Mouse (Mus musculus): ENCODE results near the gene Psmb6.

Gene Psmb6

GRCm38 (mm10) chr11:70525184-70525678 is at the start of gene Psmb6:
TSS of gene Psmb6 (plus strand) at chr11:70525367.
- peak; percentile 99 for DNase-seq

DNA sequence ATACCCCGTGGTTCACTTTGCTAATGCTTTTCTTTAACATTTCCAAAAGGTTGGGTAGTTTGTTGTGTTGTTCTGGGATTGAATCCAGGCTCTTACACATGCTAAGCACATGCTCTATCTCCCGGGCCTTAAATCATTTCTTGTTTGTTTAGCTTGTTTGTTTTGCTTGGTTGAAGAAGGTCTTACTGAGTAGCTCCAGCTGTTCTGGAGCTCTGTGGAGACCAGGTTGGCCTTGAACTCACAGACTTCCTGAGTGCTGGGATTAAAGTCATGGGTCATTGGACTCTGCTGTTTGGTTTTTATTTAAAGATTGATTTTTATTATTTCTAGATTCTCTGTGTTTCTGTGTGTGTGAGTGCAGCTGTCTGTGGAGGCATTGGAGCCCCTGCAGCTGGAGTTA is 39.7 kb upstream of the Psmb6 start:
- DNase-seq = no peak

DNA sequence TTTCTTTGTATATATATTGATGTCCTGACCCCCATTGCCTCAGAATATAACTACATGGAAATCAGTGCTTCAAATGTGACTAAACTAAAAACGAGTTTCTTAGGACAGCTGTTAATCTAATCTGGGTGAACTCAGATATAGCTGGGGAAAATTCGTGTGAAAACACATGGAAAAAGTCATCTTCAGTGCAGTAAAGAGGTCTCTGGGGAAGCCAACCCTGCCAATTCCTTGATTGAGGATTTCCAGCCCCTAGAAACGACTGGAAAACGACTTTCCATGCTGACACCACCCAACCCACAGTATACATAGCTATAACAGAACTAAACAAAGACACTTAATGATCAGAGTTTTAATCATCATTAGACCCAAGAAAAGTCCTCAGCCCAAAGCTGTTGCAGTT is 37.4 kb upstream of the Psmb6 start:
- no peak for DNase-seq

GRCm38 (mm10) chr11:70489138-70489537 is 36.0 kb upstream of the Psmb6 start:
- no peak for DNase-seq

- no peak for DNase-seq
Measured at GRCm38 (mm10) chr11:70489684-70490083, 35.5 kb upstream of the Psmb6 start.

- no peak for DNase-seq
Measured at GRCm38 (mm10) chr11:70499566-70500475, 25.3 kb upstream of the Psmb6 start.

GRCm38 (mm10) chr11:70500476-70500812 is 24.7 kb upstream of the Psmb6 start:
- no peak for DNase-seq

DNA sequence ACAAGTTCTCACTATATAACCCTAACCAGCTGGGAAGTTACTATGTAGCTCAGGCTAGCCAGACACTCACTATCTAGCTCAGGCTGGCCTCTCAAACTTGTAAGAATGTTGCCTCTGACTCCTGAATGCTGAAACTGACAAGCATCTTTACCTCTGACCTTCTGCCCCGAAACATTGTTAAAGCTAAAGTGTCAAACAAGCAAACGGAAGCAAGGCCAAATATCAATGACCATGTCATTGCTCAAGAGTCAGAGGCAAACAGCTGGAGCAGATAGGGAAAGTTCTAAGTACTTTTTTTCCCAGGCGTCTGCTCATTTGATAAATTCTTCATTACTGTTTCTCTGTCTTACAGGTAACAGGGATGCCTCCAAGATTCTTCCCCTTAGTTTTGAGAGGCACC is 23.1 kb upstream of the Psmb6 start:
- DNase-seq = no peak

DNA sequence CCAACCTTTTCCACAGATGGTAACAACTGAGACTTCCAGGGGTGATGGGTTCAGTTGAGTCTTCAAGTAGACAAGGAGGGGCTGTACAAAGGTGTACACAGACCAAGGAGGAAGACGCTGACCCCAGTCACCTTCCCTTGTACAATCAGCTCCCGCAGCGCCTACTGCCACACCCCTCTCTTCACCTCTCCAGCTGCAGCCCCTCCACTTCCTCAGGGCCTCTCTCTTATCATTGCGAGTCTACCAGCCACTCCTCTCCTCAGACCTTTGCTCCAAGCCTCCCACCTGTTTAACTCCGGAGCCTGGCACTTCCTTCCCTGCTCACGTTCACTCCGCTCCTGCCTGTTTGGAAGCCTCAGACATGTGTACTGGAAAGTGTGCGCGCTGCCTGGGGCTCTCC is 20.2 kb upstream of the Psmb6 start, which contains the start of gene Tm4sf5:
Gene Tm4sf5 (plus strand): TSS at position 275 of the 400 bp plus-strand sequence.
- no peak for DNase-seq

DNA sequence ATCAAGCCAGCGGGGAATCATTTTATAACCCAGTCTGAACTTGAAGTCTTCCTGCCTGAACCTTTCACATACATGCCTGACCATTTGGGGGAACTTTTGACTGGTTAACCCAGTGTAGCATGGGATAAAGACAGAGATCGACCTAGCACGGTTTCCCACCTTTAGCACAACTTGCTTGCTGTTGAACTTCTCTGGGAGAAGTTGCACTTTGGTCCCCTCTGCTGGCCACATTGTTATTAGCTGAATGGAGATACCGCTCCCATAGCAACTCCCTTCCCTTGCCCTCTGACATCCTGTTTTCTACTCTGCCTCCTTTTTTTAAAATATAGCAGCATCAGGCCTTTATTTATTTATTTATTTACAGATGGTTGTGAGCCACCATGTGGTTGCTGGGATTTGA is 18.8 kb upstream of the Psmb6 start:
- DNase-seq = peak; percentile 74

- no peak for DNase-seq
Measured at GRCm38 (mm10) chr11:70506962-70507515, 18.1 kb upstream of the Psmb6 start.

GRCm38 (mm10) chr11:70509753-70510564 is 15.2 kb upstream of the Psmb6 start:
- DNase-seq = peak; percentile 66

GRCm38 (mm10) chr11:70511242-70511641 is 13.9 kb upstream of the Psmb6 start:
- DNase-seq = no peak

DNA sequence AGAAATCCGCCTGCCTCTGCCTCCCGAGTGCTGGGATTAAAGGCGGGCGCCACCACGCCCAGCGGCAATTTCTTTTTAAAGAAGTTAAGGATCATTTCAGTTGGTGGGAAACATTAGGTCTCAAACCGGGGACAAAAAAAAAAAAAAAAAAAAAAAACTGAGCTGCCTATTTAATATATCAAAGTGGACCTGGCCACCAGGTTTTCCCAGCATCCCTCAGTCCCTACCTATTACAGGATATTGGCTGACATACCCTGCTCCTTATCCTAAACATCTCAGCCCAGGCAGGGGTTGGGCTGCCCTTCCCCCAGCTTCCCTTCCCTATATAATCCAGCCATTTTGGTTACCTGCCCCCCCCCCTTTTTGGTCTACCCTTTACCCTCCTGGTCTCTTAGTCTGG is 13.3 kb upstream of the Psmb6 start:
- DNase-seq = no peak

DNA sequence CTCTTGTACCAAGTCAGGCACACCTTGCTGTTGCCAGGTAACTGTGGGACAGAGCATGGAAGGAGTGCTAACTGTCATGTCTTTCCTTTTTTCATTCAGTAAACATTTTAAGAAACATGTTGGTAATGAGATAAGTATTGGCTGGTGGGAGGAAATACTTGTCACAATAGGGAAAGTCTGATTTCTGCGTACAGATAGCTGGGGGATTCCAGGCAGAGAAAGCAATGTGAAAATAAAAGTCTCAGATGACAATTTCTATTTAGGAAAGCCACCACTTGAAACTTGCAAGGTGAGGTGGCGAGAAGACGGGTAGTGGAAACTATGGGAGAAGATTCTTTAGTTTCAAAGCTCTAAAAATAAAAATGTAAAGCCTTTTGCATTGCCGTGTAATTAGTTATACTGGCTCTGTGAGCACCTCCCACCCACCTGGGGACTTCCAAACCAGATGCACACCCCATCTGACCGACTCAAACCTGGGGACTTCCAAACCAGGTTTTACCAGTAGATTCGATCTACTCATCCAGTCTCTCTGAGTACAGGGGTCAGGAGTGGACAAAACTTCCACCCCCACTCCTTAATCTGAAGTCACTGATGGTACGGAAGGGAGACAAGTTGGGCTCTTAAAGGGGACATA is 12.3 kb upstream of the Psmb6 start:
- DNase-seq = no peak

GRCm38 (mm10) chr11:70513520-70513919 is 11.6 kb upstream of the Psmb6 start:
- peak; percentile 13 for DNase-seq

GRCm38 (mm10) chr11:70514288-70514687 is 10.9 kb upstream of the Psmb6 start, which contains the start of gene Vmo1:
TSS of gene Vmo1 (minus strand) at chr11:70514616.
- DNase-seq = no peak

GRCm38 (mm10) chr11:70516352-70516751 is 8.8 kb upstream of the Psmb6 start:
- DNase-seq = peak; percentile 84

DNA sequence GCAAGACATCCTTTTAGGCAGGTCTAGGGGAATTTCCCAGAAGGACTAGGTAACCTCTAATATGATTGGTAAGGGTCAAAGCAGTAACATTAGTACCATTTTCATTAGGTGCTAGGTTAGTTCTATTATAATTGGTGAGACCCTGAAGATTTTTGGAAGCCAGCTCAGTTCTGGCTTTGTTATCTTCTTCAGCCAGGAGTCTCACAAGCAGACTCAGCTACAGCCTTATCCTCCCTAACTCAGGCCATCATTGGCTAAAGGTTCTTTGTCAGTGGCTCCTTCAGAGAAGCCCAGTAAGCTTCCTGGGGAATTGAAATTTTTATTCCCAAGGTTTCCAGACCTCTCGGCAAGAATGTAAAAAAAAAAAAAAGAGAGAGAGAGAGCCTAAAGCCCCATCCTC is 6.7 kb upstream of the Psmb6 start:
- no peak for DNase-seq

DNA sequence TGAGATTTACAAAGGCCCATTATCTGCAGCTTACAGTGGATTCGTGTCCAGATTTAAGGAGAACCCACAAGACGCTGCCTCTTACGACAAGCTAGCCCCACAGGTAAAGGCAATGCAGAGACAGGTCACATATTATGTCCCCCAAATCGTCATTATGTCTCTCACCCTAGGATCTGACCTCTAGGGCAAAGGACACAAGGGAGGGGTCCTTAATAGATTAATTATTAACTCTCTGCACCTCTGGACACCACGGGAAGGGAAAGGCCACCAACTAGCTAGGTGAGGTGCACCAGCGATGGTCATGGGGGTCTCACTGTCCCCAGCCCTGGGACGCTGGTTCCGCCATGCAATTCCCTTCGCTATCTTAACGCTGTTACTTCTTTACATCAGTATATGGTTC is 6.2 kb upstream of the Psmb6 start, which contains the start of gene Gltpd2:
Gene Gltpd2 (plus strand): TSS at position 274 of the 400 bp plus-strand sequence.
- no peak for DNase-seq

DNA sequence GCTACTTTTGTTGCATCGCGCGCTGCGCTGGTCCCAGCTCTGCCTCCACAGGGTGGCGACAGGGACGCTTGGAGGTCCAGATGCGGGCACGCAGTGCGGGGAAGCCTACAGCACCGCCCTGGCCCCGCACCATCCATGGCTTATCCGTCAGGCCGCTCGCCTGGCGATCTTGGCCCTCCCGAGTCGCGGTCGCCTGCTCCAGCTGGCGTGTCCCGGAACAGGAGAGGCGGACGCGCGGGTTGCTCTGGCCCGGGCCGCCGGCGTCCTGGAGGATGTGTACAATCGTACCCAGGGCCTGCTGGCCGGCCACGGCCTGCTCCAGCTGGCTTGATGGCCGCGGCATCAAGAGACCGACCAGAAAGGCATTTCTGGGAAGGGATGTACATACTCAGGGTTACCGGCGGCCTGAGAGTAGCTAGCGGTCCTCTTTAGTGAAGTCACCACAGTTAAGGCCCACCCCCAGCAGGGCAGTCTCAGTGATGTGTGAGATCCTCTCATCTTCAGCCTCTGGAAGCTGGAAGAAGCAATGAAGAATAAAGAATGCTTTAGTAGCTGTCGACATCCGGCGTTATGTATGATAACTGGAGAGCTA is 4.9 kb upstream of the Psmb6 start:
- DNase-seq = peak; percentile 65

DNA sequence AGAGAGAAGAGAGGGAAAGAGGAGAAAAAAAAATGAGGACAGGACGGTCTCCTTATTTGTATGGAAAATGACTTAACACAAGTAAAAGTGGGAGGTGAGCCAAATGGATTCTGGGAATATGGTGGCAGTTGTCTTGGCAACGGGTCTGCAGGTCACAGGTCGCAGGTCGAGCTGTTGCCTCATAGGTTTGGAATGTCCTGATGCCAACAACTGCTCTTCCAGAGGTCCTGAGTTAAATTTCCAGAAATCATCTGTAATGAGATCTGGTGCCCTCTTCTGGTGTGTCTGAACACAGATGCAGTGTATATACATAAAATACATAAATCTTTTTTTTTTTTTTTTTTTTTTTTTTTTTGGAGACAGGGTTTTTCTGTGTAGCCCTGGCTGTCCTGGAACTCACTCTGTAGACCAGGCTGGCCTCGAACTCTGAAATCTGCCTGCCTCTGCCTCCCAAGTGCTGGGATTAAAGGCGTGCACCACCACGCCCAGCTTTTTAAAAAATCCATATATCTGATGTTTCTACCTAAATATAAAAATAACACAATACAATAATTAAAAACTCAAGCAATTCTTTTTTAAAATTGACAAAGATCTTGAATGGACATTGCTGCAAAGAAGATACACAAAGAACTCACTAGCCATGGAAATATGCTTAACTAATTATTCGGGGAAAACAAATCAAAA is 1.7 kb upstream of the Psmb6 start:
- DNase-seq = peak; percentile 52
